ENCODE assay signal across 21 mouse cellular contexts in genomic region chr13:96313241-96313640, GRCm38 (mm10).
DNase-seq lines count a peak whose midpoint lies in the region; ATAC-seq and TF ChIP-seq lines count a peak whose summit lies in the region.
"Had no signal": no experiment of that assay in that cellular context is flagged by ENCODE, and none has a peak within 500 bp of the region (broad histone marks: within the 10 kb centered on the region; RNA-seq: fewer than 3 reads in every experiment).

No protein-coding gene starts in this region.

- no peaks in the 10 kb centered on the region for H3K36me3 ChIP-seq in hindbrain, embryonic 11.5 days (ENCODE audit: control insufficient read depth, insufficient read depth, low read length)
- H3K36me3 ChIP-seq in hindbrain, embryonic 13.5 days, result no peaks in the 10 kb centered on the region
- H3K36me3 ChIP-seq in lung, embryonic 14.5 days (ENCODE audit: insufficient read depth), result no peaks in the 10 kb centered on the region
- no peaks in the 10 kb centered on the region for H3K36me3 ChIP-seq in forebrain, embryonic 16.5 days (ENCODE audit: control insufficient read depth, insufficient read depth)
- H3K36me3 ChIP-seq: embryonic facial prominence, embryonic 12.5 days; G1E; heart, embryonic 13.5 days; hindbrain, embryonic 15.5 days had no signal

- no peaks in the 10 kb centered on the region for H3K4me1 ChIP-seq in hindbrain, embryonic 11.5 days (replicated peaks; ENCODE audit: control insufficient read depth, insufficient read depth, low read length)
- H3K4me1 ChIP-seq in hindbrain, embryonic 13.5 days (replicated peaks), result no peaks in the 10 kb centered on the region
- no peaks in the 10 kb centered on the region for H3K4me1 ChIP-seq in lung, embryonic 14.5 days (ENCODE audit: insufficient read depth)
- H3K4me1 ChIP-seq in forebrain, embryonic 16.5 days (replicated peaks; ENCODE audit: control insufficient read depth, insufficient read depth, low read length), result no peaks in the 10 kb centered on the region
- H3K4me1 ChIP-seq: embryonic facial prominence, embryonic 12.5 days; heart, embryonic 13.5 days; hindbrain, embryonic 15.5 days had no signal

- WGBS in hindbrain, embryonic 11.5 days, result 27% methylated on average over 3 of the region's 3 CpGs
- 19% methylated on average over 3 of the region's 3 CpGs for WGBS in hindbrain, embryonic 13.5 days
- WGBS in lung, embryonic 14.5 days, result 45% methylated on average over 3 of the region's 3 CpGs
- WGBS in forebrain, embryonic 16.5 days, result 10% methylated on average over 3 of the region's 3 CpGs

- H3K27me3 ChIP-seq in hindbrain, embryonic 11.5 days (ENCODE audit: control insufficient read depth, insufficient read depth, low read length), result no peaks in the 10 kb centered on the region
- no peaks in the 10 kb centered on the region for H3K27me3 ChIP-seq in hindbrain, embryonic 13.5 days
- H3K27me3 ChIP-seq in lung, embryonic 14.5 days (ENCODE audit: insufficient read depth, low read length), result no peaks in the 10 kb centered on the region
- no peaks in the 10 kb centered on the region for H3K27me3 ChIP-seq in forebrain, embryonic 16.5 days (replicated peaks; ENCODE audit: control insufficient read depth, insufficient read depth, low read length)
- H3K27me3 ChIP-seq: embryonic facial prominence, embryonic 12.5 days; heart, embryonic 13.5 days; hindbrain, embryonic 15.5 days had no signal

- ATAC-seq in hindbrain, embryonic 11.5 days (ENCODE audit: low FRiP score), result no peak
- no peak for ATAC-seq in hindbrain, embryonic 13.5 days (ENCODE audit: low FRiP score)
- no peak for ATAC-seq in lung, embryonic 14.5 days (ENCODE audit: insufficient read depth)
- peak; percentile 82 for ATAC-seq in forebrain, embryonic 16.5 days
- ATAC-seq: CD4-positive, CD25-positive, alpha-beta regulatory T cell, adult 4 months had no signal

- no peaks in the 10 kb centered on the region for H3K9me3 ChIP-seq in hindbrain, embryonic 11.5 days (ENCODE audit: control insufficient read depth, low read length)
- H3K9me3 ChIP-seq in hindbrain, embryonic 13.5 days, result no peaks in the 10 kb centered on the region
- no peaks in the 10 kb centered on the region for H3K9me3 ChIP-seq in lung, embryonic 14.5 days (ENCODE audit: low read depth, low read length)
- no peaks in the 10 kb centered on the region for H3K9me3 ChIP-seq in forebrain, embryonic 16.5 days (ENCODE audit: control insufficient read depth, low read length)
- H3K9me3 ChIP-seq: embryonic facial prominence, embryonic 12.5 days; G1E; heart, embryonic 13.5 days; hindbrain, embryonic 15.5 days had no signal

- TF ChIP-seq CTCF in lung, embryonic 14.5 days (IDR thresholded peaks at IDR 0.05; ENCODE audit: low read depth), result no peak

- H3K9ac ChIP-seq in hindbrain, embryonic 11.5 days (ENCODE audit: low read depth, low read length), result no peak overlapping the region
- no peak overlapping the region for H3K9ac ChIP-seq in hindbrain, embryonic 13.5 days
- H3K9ac ChIP-seq in lung, embryonic 14.5 days, result no peak overlapping the region
- H3K9ac ChIP-seq in forebrain, embryonic 16.5 days (replicated peaks; ENCODE audit: low read depth, low read length), result no peak overlapping the region
- H3K9ac ChIP-seq: embryonic facial prominence, embryonic 12.5 days; heart, embryonic 13.5 days; hindbrain, embryonic 15.5 days had no signal

- no peak overlapping the region for H3K27ac ChIP-seq in hindbrain, embryonic 11.5 days (ENCODE audit: low read depth, low read length)
- no peak overlapping the region for H3K27ac ChIP-seq in hindbrain, embryonic 13.5 days
- no peak overlapping the region for H3K27ac ChIP-seq in lung, embryonic 14.5 days (ENCODE audit: low read depth)
- no peak overlapping the region for H3K27ac ChIP-seq in forebrain, embryonic 16.5 days (ENCODE audit: low read length)
- H3K27ac ChIP-seq: embryonic facial prominence, embryonic 12.5 days; heart, embryonic 13.5 days; hindbrain, embryonic 15.5 days had no signal

- no peak overlapping the region for H3K4me2 ChIP-seq in hindbrain, embryonic 11.5 days (replicated peaks; ENCODE audit: low read depth, low read length)
- no peak overlapping the region for H3K4me2 ChIP-seq in hindbrain, embryonic 13.5 days
- no peak overlapping the region for H3K4me2 ChIP-seq in lung, embryonic 14.5 days
- no peak overlapping the region for H3K4me2 ChIP-seq in forebrain, embryonic 16.5 days (ENCODE audit: low read length)
- H3K4me2 ChIP-seq: embryonic facial prominence, embryonic 12.5 days; heart, embryonic 13.5 days; hindbrain, embryonic 15.5 days had no signal

- no peak overlapping the region for H3K4me3 ChIP-seq in hindbrain, embryonic 11.5 days (ENCODE audit: low read depth, low read length)
- no peak overlapping the region for H3K4me3 ChIP-seq in hindbrain, embryonic 13.5 days
- no peak overlapping the region for H3K4me3 ChIP-seq in lung, embryonic 14.5 days (ENCODE audit: low read depth, low read length)
- H3K4me3 ChIP-seq in forebrain, embryonic 16.5 days (replicated peaks; ENCODE audit: low read length), result no peak overlapping the region
- H3K4me3 ChIP-seq: embryonic facial prominence, embryonic 12.5 days; heart, embryonic 13.5 days; hindbrain, embryonic 15.5 days had no signal

- DNase-seq in cerebellum, postnatal 10 days, result peak; percentile 4 to 14
- no peak for DNase-seq in cerebellum, postnatal 14 days
- DNase-seq in hindbrain, embryonic 11.5 days (ENCODE audit: low spot score), result peak; percentile 6
- peak; percentile 1 for DNase-seq in lung, embryonic 14.5 days
- DNase-seq in lung, postnatal 25 days (ENCODE audit: low spot score), result no peak
- no peak for DNase-seq in layer of hippocampus, adult 11-12 months (ENCODE audit: low spot score)
- DNase-seq: adrenal gland, postnatal 14 days; B cell, adult 2 months; cerebellum, adult 2 months; cerebellum, postnatal 25 days; gastrocnemius, postnatal 36 days; heart, adult 11 months; heart, postnatal 36 days; kidney, adult 11 months had no signal

Comparison
In these comparisons a context has a peak if more than half of its experiments do, and no peak if none do; other contexts are left out.
1. DNase-seq: peak in cerebellum, postnatal 10 days (2 of 2), hindbrain, embryonic 11.5 days (single experiment) and lung, embryonic 14.5 days (single experiment); none in cerebellum, postnatal 14 days (0 of 2), lung, postnatal 25 days (single experiment) and layer of hippocampus, adult 11-12 months (single experiment).